Mouse (Mus musculus): ENCODE results near the gene Itfg2.

The Itfg2 gene

DNA sequence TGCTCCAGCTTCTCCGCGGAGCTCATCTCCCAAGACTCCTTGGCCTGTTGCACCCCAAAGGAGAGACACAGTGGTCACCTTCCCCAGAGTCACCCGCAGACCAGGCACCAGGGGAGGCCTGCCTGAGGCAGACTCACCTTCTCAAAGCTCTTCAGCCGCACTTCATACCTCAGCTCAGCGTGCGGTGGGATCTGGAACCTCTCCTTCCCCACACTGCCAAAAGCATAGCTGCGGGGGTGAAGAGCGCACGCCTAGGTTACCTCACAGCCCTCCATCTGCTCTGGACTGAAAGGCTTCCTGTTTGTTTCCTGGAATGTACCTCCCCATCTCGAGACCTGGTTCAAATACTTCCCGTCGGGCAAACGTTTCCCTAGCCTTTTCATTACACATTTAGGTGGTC, 8.8 kb upstream of the Itfg2 start:
- no peak for DNase-seq (ENCODE audit: low spot score)

DNA sequence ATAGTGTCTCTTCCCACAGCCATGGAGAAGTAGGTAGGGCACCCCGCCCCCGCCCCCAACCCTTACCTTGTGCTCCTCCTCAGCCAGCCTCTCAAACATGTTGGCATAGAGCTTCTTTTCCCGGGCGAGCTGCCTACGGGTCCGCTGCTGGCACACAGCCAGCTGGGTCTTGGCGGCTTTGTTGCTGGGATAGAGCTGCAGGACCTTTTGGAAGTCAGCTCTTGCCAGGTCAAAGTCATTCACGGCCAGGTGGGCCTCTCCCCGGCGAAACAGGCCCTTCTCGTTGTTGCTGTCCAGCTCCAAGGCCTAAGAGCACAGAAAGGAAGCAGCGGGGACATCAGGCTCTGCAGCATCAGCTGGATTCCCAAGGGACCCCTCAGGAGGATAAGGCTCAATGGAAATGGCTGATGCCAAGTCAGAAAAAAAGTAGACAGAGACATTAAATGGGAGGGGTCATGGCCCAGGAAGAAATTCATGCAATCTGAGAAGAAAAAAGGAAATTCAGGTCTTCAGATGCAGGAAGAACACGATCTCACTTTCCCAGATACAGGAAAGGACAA, 7.7 kb upstream of the Itfg2 start:
- DNase-seq (ENCODE audit: low spot score): no peak

- DNase-seq (ENCODE audit: low spot score): no peak
Measured at GRCm38 (mm10) chr6:128429826-128430225, 5.1 kb upstream of the Itfg2 start.

GRCm38 (mm10) chr6:128429300-128429699, 4.6 kb upstream of the Itfg2 start:
- no peak for DNase-seq (ENCODE audit: low spot score)

DNA sequence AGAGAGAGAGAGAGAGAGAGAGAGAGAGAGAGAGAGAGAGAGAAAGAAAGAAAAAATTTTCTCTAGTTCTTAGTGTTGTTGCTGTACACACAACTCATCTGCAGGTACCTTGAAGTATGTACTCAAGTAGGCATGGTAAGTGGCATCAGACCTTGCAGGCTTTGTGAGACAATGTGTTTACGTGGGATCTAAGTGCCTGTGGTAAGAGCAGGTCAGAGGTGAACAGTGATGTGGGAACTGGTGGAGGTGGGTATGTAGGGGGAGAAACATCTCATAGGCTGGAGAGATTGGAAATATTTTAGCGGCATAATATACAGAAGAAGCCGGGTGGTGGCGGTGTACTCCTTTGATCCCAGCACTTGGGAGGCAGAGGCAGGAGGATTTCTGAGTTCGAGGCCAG, 2.8 kb upstream of the Itfg2 start:
- DNase-seq (ENCODE audit: low spot score): no peak

DNA sequence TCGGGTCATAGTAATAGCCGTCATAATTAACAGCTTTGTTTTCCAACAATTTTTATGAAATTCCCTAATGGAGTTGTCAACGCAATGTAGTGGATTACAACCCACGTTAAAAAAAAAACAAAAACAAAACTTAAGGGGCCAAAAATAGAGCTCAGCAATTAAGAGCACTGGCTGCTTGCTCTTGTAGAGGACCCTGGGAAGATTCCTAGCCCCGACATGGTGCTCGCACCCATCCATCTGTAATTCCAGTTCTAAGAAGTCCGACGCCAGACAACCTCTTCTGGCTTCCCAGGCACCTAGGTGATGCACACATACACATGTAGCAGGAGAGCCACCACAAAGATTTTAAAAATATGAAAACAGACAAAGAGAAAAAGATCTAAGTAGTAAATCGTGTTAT, 315 bp upstream of the Itfg2 start:
- no peak for DNase-seq (ENCODE audit: low spot score)

GRCm38 (mm10) chr6:128423496-128424268, 1.0 kb downstream of the Itfg2 start:
- no peak for DNase-seq (ENCODE audit: low spot score)

GRCm38 (mm10) chr6:128421480-128421879, 3.3 kb downstream of the Itfg2 start:
- no peak for DNase-seq (ENCODE audit: low spot score)

DNA sequence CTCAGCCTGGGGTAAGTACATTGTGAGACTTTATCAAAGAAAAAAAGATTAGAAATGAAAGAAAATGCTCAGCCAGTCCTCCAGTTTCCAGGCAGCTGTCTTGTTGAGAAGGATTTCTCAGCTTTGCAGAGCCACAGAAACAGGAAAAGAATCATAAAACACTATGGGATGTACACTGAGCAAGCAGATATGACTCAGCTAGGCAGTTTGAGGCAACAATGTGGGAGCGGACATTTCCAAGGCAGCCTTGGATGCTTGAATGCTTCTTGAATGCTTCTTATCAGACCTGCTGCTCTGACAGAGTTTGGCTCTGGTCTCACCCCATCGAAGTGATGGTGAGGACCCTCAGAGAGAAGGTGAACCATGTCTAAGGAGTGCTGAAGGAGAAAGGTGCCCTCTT, 3.7 kb downstream of the Itfg2 start:
- no peak for DNase-seq (ENCODE audit: low spot score)

DNA sequence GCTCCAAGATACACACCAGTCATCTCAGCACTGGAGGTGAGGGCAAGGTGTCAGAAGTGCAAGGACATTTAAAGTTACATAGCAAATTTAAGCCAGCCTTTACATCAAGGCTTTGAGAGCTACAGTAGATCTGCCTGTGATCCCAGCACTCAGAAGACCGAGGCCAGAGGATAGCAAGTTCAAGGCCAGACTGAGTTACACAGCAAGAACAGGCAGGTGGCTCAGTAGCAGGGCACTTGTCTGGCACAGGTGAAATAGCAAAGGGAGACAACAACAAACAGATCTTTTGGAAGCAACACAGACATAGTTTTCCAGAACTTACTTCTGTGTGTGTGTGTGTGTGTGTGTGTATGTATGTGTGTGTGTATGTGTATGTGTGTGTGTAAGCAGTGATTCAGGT, 6.7 kb downstream of the Itfg2 start:
- no peak for DNase-seq (ENCODE audit: low spot score)

DNA sequence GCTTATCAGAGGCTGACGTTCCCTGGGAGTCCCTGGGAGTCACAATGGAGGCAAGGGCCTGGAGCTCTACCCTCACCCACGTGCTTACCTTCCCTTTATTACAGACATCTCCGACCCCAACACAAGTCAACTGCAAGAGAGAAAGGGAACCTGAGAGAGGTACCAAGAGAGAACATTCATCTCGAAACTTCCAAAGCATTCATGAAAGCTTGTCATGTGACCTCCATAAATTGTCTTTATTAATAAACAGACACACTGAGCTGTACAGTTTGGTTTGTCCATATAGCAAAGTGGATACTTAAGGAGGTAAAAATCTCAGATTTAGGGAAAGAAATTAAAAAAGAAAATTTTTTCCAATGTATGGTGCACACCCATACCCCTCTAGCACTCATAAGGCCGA, 8.6 kb downstream of the Itfg2 start:
- DNase-seq (ENCODE audit: low spot score): no peak

- DNase-seq (ENCODE audit: low spot score): no peak
Measured at GRCm38 (mm10) chr6:128411115-128411514, 13.6 kb downstream of the Itfg2 start.

- no peak for DNase-seq (ENCODE audit: low spot score)
Measured at GRCm38 (mm10) chr6:128410305-128410704, 14.4 kb downstream of the Itfg2 start.

- no peak for DNase-seq (ENCODE audit: low spot score)
Measured at GRCm38 (mm10) chr6:128408544-128409125, 16.1 kb downstream of the Itfg2 start.

GRCm38 (mm10) chr6:128404708-128405107, 20.0 kb downstream of the Itfg2 start:
- DNase-seq (ENCODE audit: low spot score): no peak

DNA sequence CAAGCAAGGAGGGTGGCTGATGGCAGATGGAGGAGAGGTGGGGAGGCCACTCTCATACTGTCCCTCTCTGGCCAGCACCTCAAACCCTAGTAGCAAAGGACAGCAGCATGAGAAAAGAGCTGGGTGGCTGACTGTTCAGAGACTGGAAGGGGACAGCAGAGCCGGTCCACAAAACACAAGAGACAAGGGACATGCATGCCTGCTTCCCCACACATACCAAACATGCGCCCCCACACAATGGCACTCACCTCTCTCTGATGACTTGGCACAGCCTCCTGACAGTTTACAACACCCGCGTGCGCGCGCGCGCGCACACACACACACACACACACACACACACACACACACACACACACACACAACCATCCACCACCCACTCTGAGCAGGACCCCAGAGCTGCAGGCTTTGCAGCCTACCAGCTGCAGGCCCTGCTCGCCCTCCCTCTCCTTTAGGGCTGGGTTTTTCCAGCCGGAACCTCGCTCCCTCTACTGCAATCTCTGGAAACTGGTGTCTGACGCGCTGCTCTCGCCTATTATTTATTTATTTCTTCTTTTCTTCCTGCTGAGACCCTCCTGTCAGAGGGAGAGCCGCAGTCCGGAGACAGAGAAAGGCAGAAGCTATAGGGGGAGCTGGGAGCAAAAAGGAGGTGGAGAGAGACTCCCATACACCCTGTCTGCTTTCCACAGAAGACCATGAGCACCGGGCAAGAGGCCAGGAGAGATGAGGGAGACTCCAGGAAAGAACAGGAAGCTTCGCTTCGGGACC, 25.1 kb downstream of the Itfg2 start:
- DNase-seq (ENCODE audit: low spot score): no peak

- DNase-seq (ENCODE audit: low spot score): no peak
Measured at GRCm38 (mm10) chr6:128398996-128399395, 25.7 kb downstream of the Itfg2 start, which contains the start of gene Nrip2. TSS of gene Nrip2 (plus strand) at chr6:128399296.

GRCm38 (mm10) chr6:128397574-128398261, 27.0 kb downstream of the Itfg2 start:
- no peak for DNase-seq (ENCODE audit: low spot score)

- DNase-seq (ENCODE audit: low spot score): no peak
Measured at GRCm38 (mm10) chr6:128390683-128391082, 34.0 kb downstream of the Itfg2 start.

DNA sequence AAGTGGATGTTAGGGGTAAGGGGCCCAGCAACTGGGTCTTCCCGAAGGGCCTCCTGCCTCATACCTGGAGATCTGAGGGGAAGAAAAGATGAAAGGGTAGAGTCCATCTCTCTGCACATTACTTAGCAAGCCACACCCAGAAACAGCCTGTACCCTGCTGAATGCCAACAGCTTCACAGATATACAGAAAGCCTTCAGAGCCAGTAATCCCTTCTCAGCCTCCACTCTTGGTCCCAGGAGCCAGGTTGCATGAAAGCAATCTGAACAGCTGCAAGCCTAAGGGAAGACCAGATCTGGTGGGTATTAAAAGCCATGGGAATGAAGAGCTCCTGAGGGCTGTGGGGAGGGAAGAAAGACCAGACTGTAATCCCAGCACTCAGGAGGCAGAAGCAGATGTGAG, 35.5 kb downstream of the Itfg2 start:
- DNase-seq (ENCODE audit: low spot score): no peak

GRCm38 (mm10) chr6:128385026-128385425, 39.7 kb downstream of the Itfg2 start:
- DNase-seq (ENCODE audit: low spot score): no peak

DNA sequence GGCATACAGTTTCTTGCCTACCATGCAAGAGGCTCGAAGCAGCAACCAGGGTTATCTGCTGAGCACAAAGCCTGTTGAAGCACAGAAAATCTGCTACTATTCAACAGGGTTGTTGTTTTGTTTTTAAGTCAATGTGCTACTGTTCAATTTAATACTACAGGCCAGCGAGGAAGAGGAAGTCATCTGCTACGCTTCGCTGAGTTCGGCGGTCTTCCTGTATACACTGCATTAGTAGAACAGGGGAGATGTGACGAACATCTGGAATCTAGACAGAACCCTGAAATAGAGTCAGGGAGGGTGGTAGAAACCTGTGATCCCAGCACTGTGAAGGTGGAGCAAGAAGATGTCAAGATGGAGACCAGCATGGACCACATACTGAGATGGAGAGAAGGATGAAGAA, 41.0 kb downstream of the Itfg2 start:
- DNase-seq (ENCODE audit: low spot score): no peak

All from urinary bladder, postnatal 10 days (tissue).